Mouse (Mus musculus) frontal cortex, postnatal 36 days (tissue): Measurements from ENCODE around the gene Inka2.
"Not testable (repeated sequence)": the region's sequence is repeated elsewhere in the genome, so short reads cannot be mapped to it uniquely, and the experiment has no call there.

ENCODE experiments used
- DNase-seq, 2 experiments: peaks; one replicate each; pipeline ENCODE4 v3.0.0; 2022; ENCODE audit warnings: low spot score in 2 of 2

Gene Inka2

DNA sequence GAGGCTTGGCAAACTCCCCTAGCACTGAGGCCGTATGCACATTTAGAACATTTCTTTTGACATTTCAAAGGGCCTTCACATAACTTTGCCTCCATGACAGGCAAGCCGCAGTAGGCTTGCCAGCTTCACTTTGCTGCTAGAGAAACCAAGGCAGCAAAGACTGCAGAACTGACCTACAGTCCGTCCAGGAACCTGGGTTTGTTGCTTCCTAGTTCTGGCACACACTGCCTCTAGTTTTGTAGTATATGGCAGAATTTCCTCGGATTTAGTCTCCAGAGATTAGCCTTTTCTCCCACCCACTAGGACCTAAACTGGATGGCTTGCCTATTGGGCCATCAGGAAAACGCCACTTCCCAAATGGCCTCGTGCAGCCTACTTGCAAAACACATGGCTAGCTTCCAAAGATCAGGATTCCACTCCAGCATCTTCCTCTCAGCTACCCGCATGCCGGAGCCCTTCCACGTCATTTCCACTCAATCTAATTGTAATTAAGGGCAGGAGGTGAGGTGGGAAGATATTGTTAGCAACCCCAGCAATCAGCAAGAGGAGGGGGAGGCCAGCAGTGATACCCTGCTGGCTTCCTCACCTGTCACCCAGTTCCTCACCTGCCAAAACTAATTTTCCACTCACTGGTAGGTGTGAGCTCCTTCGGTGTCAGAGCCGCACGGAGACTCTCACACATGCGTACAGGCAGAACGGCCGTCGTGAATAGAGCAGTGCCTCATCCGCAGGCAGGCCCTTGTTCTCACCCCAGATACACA lies 7.8 kb upstream of the Inka2 start:
- no peak for DNase-seq

DNA sequence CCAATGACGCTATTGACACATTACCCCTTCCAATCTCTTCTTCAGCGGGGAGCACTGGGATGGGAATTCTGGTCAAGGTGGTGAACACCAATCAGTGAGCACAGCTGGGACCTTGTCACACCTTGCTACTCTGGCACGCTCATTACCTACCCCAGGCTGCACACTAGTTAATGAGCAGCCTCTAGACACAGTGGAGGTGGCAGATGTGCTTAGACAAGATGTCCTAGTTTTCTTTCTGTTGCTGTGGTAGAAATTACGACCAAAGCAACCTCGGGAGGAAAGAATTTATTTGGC lies 7.3 kb upstream of the Inka2 start:
- DNase-seq, result no peak

DNA sequence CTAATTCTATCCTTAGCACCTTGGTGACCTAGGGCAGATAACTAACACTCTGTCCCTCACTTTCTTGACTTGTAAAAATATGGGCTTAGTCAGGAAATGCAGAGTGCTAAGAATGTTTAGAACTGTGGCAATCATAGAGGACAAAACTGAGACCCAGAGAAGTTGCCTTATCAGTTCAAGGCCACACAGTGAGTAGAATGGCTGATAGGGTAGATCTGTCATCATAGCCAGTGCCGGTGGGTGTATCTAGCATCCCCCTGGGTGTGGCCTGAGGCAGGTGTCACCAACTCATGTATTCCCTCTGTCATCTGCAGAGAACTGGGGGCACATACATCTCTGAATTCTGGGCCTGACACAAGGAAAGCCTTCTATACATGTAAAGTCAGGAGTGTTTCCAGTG lies 6.1 kb upstream of the Inka2 start:
- no peak for DNase-seq

DNA sequence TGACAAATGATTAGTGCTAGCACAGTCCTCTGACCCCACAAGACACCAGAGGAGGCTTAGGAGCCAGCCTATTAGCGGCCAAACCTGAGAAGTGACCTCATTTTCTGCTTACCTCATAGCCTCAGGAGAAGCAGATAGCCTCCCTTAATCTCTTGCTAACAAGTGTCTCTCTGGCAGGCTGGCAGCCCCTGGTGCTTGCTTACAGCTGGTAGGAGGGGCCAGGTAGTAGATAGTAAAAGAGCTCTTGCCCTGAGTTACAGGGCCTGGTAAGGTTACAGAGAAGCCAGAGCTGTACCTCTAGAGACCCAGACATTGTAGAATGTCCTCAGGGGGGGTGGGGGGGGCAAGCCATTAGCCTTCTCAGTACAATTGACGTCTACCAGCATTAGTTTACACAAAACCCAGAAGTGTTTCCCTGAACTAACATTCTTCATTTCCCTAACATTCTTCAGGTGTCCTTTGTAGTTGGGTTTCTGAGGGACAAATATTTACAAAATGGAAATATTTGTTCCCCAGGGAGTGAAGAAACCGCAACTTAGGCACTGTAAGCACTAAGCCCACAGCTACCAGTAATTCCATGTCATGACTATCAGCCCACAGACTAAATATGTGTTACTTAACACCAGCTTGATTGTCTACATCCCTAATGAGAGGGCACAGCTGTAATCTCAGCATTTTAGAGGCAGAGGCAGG lies 5.0 kb upstream of the Inka2 start:
- no peak for DNase-seq

DNA sequence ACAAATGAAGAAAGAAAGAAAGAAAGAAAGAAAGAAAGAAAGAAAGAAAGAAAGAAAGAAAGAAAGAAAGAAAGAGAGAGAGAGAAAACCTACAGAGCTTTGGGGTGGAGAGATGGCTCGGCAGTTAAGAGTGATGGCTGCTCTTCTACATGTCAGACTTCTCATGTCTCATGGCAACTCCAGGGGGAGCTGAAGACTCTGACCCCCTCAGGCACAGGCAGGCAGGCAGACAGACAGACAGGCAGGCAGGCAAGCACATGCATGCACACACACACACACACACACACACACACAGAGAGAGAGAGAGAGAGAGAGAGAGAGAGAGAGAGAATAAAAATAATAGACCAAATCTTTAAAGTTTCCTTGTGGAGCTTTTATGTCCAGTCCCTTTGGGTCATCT lies 3.6 kb upstream of the Inka2 start:
- DNase-seq, result not testable (repeated sequence)

DNA sequence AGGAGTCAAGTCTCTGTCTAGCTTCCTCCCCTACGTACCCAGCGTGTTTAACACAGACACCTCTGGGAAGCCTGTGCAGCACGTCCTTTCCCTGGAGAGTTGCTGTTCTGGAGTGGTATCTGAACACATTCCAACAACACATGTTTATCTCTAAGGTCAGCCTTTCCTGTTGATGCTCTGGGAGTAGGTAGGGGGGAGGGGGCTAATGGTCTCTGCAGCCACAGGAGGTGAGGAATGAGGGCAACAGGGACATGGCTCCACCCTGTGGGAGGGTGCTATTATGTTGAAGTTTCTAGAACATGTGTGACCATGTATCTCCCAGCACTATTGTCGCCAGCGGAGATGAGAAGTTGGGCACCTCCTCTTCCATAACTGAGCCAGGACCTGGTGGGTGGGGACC lies 3.0 kb upstream of the Inka2 start:
- DNase-seq, result no peak

DNA sequence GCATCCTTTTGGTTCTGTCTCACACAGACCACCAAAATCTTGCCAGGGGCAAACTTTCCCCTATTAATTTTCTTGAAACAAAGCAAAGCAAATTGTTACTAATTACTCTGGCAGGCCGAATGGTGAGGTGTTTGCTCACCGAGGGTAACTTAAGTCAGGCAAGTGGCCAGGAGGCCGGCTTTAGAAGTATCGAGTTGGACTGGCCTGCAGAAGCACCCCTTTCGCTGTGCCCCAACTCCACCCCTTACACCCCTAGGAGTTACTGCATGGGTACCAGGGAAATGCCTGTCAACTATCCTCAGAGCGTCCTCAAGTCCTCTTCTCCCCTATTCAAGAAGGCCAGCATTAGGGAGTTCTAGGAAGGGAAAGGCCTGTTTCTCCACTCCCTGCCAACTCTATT lies 828 bp upstream of the Inka2 start:
- DNase-seq, result no peak

DNA sequence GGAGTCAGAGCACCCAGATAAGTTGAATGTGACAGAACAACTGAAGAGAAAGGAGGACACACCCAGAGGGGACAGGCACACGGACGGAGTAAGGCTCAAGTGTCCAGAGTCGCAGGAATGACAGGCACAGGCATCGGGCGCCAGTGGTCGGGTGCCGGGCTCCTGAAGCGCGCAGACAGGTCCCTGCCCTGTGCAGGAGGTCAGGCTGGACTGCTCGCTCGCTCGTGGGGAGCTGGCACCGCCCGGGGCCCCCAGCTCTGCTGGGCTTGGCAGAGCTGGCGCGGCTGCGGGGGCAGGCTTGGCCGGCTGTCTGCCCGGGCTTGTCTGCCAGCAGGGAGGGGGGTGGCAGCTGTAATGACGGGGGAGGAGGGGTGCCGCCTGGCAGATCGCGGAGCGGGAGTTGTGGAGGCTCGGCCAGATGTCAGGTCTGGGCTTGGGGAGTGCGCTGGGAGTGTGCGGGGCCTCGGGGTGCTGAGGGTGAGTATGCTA lies 706 bp downstream of the Inka2 start:
- peak; percentile 87 for DNase-seq

DNA sequence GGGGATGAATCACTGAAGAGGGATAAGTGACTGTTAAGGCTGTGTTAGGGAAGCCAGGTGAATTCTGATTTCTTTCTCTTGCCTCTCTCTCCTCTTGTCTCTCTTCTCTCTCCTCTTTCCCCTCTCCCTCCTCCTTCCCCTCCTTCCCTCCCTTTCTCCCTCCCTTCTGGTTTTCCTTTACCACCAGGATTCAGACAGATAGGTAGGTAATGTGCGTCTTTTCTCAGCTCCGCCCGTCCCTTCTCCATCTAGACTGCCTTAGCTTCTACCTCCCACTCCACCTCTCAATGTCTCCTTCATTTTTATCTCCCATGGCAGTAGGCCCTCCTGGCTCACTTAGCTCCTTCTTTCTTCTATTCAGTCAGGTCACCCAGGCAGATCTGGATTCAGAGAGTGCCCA lies 1.2 kb downstream of the Inka2 start:
- DNase-seq, result no peak

DNA sequence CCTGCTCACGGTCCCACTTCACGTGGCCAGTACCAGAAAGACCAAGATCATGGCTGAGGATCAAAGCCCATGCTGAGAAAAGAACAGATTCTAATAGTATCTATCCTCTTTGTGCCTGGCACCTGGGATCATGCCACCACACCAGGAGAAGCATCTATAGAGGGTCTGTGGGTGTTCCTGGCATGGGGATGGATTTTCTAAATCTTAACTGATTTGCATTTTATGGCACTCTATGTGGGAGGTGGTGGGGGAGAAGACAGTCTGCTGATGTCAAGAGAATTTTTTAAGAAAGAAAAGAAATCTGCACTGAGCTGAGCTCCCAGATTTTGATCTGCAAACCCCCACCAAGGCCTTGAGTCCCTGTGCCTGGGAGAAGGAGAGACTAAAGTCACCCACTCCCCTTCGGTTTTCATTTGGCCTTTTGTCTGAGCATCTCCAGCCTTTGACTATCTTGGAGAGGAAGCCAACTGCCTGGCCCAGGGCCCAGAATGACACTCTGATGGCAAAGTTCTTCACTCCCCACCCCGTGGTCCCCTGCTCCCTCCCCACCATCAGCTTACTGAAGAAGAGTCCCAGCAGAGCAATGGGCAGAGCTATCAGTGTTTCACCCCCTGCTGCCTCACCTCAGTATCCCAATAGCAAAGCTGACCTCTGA lies 2.1 kb downstream of the Inka2 start:
- DNase-seq, result peak in 1 of 2 experiments; percentile 87

DNA sequence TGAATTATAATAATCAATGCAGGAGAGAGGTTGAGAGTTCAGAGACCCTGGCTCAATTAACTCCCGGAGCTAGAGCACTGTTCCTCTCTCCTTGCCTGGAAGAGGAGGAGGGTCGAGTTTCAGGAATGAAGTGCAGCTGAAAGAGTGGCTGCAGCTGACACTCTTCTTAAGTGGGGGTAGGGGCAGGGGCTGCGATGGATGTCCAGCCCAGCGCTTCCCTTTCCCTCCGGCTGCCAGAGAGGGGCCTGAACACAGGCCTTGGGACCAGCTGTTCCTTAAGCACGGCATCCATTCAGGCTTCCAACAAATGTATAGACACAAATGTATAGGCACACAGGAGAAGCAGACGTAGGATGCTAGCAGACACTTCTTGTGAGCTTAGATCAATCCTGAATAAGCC lies 3.2 kb downstream of the Inka2 start:
- no peak for DNase-seq

DNA sequence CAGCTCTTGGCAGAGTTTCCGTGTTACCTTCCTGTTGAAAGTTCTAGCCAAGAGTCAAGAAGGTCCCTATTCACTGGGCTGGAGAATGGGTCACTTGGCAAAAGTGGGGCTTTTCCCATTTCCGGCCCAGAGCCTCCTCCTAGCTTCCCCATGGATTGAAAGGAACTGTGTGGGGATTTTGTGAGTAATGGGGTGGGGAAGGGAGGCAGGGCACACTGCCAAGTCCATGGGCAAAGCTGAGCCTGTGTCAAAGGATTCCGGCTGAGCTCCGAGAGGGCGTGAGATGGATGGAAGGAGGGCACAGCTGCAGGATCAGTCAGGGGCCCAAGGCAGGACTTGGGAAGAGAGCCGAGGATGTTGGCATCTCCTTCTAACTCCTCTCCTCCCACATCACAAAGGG lies 5.8 kb downstream of the Inka2 start:
- no peak for DNase-seq

DNA sequence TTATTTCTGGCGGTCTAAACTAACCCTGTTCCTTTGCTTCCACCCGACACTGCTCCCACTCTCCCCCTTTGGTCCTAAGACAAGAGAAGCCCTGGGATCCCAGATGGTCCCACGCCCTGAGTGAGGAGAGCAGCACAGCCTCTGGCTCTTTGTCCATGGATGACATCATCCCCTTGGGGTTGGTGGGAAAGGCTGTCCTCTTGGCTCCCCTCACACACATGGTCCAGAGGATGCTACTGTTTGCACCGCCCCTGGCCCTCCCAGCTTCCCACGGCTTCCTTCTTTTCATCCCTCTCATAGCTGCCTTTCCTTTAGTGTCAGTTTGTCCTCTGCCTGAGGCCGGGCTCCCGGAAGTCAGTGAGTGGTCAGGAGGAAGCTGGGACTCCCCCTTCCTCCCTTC lies 7.3 kb downstream of the Inka2 start:
- DNase-seq, result no peak

DNA sequence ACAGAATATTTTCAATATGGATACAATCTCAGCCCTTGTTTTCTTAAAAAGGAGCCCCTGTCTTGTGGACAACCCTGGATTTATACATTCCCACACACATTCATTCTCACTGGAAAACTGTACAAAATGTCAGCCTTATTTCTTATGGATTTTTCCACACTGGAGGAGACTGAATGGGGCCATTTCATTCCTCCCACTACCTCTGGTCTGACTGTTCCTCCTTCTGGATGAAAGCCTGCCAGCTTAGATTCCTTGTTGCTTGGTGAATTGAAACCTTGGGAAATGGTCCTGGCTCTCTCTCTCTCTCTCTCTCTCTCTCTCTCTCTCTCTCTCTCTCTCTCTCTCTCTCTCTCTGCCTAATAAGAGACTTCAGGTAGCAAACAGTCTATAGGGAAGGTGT lies 8.4 kb downstream of the Inka2 start:
- DNase-seq, result no peak

DNA sequence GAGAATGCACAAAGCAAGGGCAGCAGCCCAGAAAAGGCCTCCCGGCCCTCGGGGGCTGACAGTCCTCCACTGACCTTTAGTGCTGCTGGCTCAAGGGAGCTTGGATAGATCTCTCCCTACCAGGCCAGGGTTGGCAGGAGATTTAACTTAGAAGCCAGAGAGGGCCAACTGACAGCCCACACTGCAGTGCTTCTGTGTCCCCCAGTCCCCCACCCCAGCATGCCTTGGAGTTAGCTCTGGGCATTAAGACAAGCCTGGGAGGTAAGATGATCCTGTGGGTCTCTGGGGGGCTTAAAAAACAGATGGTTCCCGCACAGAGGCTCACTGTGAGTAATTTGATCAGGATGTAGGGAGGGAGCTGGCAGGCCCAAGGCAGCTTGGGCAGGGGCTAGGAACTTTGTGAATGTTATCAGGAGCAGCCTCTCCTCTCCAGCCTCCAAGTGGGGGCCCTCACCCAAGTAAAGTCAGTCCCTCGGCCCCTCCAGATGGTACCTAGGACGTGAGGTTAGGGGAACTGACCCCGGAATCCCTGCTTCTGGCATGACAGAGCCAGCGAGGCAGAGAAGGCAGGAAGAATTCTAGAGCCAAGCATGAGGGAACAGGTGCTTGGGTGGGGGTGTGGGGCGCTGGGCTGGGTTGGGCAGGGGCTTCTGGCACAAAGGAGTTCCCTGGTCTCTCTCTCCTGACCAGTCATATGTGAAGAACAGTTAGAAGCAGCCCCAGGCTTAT lies 9.9 kb downstream of the Inka2 start:
- no peak for DNase-seq

DNA sequence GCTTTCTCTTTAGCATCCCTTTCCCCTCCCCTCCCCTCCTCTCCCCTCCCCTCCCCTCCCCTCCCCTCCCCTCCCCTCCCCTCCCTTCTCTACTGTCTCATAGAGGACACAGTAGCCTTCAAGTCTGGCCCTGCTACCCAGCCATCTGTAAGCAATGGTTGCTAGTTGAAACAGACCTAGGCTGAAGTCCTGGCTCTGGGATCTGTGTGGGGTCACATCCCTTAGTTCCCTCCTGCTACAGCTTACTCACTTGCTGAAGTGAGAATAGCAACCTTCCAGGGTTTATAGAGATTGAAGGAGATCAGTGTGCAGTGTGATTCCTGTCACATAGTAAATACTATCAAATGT lies 10.4 kb downstream of the Inka2 start:
- DNase-seq, result no peak

DNA sequence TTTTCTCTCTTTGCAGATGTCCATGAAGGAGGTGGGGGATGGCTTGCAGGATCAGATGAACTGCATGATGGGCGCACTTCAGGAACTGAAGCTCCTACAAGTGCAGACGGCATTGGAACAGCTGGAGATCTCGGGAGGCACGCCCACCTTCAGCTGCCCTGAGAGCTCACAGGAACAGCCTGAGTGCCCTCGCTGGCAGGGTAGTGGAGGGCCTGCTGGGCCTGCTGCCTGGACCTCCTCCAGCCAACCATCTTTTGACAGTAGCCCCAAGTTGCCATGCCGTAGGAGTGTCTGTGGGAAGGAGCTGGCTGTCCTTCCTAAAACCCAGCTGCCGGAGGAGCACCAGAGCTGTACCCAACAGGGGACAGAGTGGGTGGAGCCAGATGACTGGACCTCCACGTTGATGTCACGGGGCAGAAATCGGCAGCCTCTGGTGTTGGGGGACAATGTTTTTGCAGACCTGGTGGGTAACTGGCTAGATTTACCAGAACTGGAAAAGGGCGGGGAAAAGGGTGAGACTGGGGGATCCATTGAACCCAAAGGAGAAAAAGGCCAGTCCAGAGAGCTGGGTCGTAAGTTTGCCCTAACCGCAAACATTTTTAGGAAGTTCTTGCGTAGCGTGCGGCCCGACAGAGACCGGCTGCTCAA lies 12.1 kb downstream of the Inka2 start:
- peak; percentile 52 to 57 for DNase-seq

DNA sequence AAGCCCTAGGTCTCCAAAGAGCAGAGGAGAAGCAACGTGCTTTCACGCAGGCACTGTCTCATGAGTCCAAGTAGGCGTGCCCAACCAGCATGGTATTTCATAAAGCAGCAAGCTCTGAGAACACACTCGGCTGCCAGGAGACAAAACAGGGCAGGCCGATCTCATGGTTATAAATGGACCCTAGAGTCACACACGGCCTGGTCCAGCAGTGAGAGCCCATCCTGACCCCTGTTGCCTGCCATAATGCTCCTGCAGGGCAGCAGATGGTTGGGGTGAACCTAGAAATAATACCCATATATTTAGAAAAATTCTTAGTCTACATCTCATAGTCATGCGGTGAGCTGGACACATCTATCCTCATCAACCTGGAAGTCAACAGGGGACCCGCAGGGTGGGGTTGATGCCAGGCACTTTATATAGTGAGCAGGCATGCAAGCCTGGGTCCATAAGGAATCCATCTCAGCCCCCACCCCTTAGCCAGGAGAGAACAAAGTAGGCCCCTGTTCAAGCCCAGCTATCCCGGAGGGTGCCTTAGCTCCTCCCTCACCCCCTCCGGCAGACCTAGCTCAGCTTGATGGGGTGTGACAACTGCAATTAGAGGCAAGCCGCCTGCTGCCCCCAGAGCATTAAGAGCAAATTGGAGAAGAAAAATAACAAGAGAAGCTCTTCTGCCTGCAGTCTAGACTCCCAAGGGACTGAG lies 13.6 kb downstream of the Inka2 start:
- DNase-seq, result no peak

DNA sequence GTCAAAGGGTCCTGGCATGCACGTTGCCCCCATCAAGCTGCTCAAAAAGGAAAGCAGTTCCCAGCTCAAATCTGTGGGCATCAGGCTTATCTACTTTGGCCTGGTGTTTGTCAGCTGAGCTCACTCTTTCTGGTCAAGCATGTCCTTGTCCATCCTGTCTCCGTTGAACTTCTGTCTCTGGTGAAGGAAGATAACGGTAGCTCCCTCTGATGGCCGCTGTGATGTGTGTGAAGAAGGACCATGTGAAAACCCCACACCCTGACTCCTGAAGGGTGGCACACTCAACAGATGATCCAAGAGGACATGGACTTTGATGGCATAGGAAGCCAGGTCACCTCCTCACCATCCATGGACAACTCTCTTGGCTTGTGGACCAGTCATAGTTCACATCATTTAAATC lies 14.3 kb downstream of the Inka2 start:
- no peak for DNase-seq

DNA sequence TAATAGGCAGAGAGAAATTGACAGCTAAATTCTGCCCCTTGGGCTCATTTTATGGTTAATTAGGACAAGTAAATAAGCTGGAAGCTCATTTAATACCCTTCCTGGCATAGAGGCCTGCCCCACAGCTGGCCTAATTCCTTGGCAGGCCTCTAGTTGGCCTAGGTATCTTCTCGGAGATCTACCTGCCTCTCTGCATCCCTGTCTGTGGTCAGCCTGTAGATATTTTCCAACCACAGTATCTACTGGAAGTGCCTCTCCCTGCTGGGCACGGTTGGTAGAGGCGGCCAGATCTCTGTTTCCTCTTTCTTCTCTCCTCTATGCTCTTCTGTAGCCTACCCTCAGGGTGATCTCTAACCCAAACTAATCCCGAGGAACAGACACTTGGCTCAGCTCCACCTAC lies 15.6 kb downstream of the Inka2 start:
- DNase-seq, result peak in 1 of 2 experiments; percentile 40

DNA sequence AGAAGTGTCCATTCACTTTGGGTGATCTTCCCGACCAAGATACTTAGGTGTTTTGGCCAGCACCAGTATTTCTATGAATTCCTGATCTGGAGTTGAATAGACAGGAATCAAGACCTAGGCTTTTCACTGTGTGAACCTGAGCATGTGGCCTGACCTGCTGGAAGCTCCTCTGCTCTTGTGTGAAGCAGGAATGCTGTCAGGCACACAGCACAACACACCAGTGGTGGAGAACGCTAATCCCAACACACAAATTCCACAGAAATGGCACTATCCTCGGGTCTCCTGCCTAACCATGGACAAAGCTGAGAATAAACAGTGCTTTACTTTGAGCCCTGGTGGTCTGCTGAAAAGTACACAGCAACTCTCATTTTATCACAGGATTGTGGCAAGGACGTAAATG lies 16.1 kb downstream of the Inka2 start:
- DNase-seq, result no peak
